Mouse (Mus musculus) B cell, adult 2 months (primary cell): Measurements from ENCODE around the gene Tysnd1.
A peak's percentile ranks its signal among the peaks of the same experiment; 100 is the strongest.

Source experiments
- DNase-seq, 2 experiments: peaks; one replicate each; pipeline ENCODE4 v3.0.0; 2022

The Tysnd1 gene

DNA sequence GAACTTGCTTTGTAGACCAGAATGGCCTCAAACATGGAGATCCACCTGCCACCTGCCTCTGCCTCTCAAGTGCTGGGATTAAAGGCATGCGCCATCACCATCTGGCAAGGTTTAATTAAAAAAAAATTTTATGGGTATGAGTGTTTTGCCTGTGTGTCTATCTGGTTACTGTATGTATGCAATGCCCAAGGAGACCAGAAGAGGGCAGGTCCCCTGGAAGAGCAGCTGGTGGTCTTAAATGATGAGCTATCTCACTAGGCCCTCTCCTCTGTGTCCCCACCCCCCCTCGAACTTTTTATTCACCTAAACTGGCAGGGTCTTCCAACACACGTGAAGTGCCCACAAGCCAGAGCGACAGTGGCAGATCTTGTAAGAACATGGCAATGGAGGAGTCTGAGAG lies 46.6 kb downstream of the Tysnd1 start:
- DNase-seq: no peak

DNA sequence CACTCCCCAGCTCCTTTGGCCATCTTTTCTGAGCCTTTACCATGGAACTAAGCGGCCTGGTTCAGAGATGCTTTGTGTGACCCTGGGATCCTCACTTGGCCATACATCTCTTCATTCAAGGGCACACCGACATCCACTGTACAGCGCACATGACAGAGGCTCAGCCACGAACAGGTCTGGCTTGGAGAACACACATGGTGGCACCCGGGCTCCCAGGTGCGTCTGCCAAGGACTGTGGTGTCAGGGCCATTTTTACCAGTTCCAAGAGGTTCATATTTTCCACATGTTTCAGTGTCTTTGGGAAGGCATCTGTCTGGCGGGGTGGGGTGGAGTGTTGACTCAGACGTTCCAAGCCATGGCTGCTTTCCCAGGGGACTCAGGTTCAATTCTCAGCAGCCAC lies 47.0 kb downstream of the Tysnd1 start:
- no peak for DNase-seq

DNA sequence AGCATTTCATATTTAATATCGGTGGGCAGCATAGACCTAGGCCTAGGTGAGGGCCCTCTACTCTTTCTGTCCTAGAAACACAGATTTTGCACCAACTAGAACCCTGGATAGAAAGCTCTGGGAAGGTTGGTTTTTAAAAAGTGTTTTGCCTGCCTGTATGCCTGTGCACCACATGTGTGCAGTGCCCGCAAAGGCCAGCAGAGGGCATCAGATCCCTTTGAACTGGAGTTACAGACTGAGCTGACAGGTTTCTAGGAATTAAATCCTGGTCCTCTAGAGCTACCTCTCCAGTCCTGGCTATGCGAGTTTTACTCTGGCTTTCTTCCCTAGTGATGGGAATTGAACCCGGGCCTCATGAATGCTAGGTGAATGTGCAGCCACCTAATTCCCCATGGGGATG lies 49.8 kb downstream of the Tysnd1 start:
- DNase-seq: peak; percentile 9 to 24

DNA sequence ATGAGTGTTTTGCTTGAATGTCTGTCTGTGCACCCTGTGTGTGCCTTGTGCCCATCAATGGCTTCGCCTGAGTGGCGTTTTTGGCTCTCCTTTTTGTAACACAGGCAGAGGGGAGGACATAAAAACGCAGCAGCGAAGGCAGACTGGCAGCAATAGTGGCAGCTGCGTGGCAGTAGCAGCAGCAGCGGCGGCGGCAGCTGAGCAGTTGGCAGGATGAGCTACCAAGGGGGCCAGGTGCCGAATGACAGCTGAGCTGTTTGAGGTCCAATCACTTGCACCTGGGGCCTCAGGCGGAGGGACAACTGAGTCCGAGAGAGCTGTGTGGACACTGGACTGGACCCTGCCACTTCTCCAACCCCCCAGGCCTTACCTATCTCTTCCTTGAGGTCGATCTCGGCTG lies 52.0 kb downstream of the Tysnd1 start:
- DNase-seq: no peak

DNA sequence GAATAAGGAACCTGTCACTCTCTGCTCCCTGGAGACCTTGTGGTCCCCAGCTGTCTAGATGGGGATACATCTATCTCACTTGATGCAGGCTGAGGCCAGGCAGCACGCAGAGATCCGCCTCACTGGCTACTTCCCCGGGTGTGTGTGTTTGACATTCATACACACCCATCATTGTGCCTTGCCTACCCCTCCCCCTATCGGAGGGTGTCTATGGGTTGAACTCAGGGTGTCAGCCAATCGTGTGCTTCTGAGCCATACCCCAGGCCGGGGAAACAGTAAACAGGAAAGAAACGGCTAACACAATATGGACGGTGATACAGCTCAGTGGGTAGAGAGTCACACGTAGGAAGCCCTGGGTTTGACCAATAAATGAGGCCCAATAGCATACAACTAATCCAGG lies 54.7 kb downstream of the Tysnd1 start:
- peak in 1 of 2 experiments; percentile 7 for DNase-seq

DNA sequence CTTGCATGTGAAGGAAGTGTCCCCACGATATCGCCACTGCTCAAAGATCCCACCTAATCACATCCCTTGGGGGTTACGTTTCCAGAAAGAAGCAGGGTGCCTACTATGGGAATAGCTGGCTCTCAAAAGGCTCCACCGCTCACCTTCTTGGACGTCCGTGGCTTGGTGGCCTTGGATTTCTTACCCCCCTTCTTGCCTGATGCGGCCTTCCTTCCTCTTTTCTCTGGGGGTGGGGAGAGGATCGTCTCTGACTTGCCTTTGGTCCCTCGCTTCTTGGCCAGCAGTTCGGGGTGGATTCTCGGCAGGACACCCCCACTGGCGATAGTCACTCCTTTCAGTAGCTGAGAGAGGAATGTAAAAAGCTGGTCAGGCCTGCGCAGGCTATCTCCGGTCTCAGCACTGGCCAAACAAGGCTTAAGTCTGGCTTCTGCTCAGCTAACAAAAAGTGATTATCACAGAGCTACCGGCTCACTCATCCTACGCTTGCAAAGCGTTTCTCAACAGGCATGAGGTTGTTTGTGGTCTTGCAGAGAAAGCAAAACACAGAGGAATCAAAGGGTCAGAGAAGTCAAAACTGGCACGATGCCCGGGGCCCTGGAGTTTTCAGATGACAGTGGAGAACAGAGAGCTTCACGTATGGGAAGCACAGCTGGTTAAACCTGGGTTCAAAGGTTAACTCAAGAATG lies 56.4 kb downstream of the Tysnd1 start:
- no peak for DNase-seq
